Mouse (Mus musculus) Muller cell, postnatal 12 days (primary cell): Measurements from ENCODE around the gene Mymk.

Source experiments
- DNase-seq: peaks from one replicate; pipeline ENCODE4 v3.0.0-alpha.2; 2015; ENCODE audit errors: inconsistent ontology term

The Mymk gene

DNA sequence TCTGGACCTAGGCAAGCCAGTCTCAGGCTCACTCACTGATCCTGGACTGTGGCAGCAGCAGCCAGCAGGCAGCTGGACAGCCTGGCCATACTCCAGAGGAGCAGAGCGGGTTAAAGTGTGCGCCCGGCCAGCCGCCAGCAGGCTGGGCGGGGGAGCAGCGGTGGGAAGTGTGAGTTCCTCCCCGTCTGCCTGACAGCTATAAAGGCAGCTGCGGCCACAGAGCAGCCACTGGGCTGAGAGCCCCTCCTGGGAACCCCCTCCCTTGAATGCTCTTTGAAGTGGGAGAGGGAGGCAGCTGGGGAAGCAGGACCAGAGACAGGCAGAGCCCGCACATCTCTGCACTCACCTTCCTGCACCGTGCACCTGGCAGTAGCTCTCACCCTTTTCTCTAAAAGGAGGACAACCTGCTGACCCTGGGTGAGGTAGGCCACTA lies 7.2 kb upstream of the Mymk start, which contains the start of gene Adamtsl2:
Adamtsl2 (plus strand) TSS at position 228 of the 433 bp plus-strand sequence.
- peak; percentile 83 for DNase-seq

DNA sequence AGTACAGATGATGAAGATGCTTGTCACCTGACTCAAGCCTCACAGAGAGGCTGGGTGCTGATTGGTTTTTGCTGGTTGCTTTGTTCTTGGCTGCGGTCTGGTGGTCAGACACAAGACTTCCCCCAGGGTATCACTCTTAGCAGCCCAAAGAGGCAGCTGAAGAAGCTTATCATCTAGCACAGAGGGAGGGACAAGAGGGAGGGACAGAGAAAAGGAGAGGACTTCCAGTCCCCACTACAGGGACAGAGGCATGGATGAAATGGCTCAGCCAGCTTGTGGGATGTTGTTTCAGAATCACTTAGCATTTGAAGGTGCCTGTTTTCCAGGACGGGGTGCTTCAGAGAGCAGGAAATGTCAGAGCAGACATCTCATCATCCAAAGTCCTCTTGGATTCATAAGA lies 6.3 kb upstream of the Mymk start:
- no peak for DNase-seq

DNA sequence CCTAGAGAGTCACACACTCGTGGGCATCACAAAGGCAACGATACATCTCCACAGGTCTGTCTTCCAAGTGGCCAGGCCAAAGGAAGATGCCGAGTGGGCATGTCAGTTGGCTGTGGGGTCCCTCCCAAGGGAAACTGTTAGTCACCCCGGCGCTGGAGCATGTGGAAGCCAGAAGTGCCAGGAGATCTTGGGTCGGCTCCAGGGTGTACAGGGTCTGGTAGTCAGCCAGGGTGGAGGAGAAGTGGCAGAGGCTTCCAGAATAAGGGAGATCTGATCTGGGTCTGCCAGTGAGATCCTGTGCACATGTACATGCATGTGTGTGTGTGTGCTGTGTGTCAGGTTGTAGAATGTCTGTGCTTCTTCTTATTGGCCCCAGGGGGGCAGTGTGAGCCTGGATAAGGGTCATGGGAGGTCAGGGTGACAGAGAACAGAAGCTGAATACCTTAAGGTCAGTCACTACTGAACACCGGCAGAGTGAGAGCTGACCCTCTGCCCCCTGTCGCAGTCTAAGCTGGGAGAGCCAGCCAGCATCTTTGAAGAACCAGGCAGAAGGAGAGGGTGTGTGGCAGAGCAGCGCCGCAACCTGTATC lies 5.8 kb upstream of the Mymk start:
- DNase-seq, result peak; percentile 80

DNA sequence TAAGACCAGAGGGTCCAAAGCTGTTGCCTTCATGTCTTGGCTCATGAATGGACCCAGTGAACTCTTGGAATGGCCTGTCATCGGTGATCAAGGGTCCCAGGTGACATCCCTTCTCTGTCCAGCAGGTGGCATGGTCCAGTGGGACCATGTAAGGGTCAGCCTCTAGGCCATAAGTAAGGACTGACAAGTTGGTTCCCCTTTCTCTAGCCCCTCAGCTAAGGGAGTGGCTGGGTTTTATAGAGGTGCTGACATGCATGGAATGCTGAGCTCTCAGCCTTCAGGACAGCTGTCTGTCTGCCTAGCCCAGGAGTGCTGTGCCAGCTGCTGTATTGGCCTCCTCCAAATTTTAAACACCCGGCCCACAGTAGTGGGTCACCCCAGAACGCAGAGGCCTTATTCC lies 3.5 kb upstream of the Mymk start:
- DNase-seq, result no peak

DNA sequence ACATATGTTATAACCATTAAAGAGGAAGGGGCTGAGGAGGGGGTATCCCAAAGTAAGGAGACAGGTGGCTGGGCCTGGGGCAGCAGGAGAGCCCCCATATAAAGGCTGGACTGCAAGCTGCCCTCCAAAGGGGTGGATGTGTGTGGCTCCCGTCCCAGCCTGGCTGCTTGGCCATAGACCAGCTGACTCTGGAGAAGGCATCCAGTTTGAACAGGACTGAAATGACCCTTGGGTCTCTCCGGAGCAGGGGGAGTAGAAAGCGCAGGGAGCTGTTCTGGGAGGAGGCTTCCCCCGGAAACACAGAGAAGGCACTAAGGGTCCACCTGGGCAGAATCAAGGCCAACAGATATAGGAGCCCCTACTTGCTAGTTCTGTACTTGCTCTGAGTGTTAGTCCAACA lies 2.8 kb upstream of the Mymk start:
- no peak for DNase-seq

DNA sequence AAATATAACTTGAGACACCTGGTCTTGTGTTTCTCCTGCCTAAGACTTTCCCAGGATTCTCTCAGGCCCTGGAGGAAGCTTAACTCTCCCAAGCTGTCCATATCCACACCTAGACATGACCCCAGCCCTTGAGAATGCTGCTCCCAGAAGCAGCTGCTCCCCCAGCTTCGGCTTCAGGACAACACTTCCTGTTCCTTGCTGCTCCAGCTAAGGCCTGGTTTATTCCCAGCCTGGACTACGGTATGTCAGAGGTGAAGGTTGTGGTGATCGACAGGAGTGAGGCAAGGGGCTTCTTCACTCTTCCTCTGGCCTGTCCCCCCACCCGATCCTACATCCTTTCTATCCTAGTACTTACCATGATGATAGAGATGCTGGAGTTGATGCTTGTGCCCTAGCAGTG lies 1.4 kb upstream of the Mymk start:
- DNase-seq, result no peak

- peak; percentile 53 for DNase-seq
Measured at GRCm38 (mm10) chr2:27071137-27071536, 842 bp downstream of the Mymk start.

GRCm38 (mm10) chr2:27070247-27070813 lies 1.6 kb downstream of the Mymk start:
- no peak for DNase-seq

DNA sequence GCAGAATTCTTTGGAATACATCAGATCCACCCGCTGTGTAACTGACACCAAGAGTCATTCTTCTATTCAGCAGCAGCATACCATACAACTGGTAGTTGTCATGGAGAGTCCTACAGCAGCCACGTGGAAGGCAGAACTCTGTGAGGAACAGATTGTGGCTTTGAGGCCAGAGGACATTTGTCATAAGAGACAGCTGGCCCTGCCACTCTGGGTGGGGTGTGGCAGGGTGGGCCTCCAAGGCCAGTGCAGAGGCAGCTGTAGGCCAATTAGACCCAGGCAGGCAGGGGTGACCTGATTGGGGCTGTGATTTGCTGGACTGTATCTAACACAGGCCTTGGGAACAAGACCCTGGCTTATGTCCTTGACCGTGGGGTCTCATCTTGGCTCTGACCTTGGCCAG lies 2.3 kb downstream of the Mymk start:
- DNase-seq, result no peak

DNA sequence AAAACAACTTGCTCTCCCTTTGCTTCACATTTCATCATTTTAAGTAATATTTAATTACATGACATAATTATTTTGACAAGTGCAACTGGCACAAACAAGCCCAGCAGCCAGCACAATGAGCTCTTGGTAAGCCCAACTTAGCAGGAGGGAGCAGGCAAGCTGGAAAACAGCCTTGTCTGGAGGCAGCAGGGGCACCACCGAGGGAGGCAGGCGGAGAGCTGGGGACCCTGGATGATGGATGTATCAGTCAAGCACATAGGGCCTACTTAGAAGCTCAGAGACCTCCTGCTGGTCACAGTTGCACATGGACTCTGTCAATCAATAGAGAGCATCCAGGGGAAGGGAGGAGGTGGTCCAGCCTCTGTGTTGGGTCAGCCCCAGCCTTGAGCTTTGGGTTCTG lies 4.0 kb downstream of the Mymk start:
- DNase-seq, result no peak

DNA sequence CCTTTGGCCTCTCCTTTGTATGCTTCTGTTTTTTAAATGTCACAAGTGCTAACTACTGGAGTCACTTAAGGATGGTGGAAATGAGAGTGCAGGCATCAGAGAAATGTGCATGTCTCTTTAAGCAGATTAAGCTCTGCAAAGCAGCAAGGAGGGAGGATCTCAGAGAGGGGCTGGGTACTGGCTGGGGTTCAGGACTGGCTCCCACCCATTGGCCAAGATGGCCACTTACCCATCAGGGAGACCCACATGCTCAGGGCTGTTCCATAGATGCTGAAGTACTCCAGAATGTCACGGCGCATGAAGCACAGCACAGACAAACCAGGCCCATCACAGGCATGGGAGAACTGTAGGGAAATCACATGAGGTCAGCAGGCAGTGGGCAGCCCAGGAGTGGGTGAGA lies 4.9 kb downstream of the Mymk start:
- DNase-seq, result no peak

DNA sequence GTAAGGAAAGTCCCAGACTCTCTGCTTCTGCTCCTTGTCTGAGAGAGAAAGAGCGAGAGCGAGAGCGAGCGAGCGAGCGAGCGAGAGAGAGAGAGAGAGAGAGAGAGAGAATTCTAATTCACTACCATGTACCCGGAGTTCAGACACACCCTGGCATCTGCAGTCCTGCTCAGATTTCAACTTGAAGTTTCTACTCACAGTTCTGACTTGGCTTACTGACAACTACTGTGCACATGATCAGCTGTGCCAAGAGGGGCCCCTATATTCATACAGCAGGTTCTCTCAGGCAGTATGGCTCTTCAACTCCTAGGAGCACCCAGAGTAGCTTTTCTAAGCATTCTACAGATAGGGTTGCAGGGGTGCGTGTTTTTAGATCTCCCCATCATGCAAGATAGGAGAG lies 12.8 kb downstream of the Mymk start:
- no peak for DNase-seq

DNA sequence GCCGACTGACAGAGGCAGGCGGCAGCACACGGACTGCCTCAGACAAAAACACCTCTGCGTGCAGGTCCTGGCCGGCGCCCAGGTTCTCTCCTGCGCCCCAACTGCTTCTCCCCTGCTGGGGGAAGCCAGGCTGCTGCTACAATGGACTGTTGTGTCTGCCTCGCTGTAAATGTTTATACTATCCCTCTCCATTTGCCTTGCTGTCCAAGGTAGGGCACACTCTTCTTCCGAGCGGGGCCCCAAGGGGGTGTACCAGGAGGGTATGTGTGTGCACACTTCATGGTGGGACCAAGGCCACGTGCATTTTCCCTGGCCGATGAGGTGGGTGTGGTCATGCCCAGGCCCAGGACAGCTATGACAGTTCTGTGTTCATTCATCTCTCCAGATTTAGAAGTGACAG lies 13.2 kb downstream of the Mymk start:
- no peak for DNase-seq

DNA sequence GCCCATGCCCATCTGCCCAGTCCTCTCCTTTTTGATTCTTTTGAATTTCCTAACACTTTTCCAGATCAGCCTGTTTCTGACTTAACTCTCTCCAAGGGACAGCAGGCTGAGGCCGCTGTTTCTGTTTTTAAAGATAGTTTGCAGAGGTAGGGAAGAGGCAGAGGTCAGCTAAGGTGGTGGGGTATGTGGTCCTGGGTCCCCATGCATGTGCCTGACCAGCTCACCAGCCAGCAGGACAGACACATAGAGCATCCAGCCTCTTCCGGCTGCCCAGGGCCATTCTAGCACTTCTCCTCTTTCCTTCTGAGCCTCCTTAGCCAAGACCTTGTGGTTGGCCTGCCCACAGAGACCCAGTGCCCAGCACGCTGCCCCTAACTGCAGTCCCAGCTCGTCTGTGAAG lies 13.7 kb downstream of the Mymk start:
- DNase-seq, result no peak

GRCm38 (mm10) chr2:27049408-27049807 lies 22.6 kb downstream of the Mymk start:
- no peak for DNase-seq

DNA sequence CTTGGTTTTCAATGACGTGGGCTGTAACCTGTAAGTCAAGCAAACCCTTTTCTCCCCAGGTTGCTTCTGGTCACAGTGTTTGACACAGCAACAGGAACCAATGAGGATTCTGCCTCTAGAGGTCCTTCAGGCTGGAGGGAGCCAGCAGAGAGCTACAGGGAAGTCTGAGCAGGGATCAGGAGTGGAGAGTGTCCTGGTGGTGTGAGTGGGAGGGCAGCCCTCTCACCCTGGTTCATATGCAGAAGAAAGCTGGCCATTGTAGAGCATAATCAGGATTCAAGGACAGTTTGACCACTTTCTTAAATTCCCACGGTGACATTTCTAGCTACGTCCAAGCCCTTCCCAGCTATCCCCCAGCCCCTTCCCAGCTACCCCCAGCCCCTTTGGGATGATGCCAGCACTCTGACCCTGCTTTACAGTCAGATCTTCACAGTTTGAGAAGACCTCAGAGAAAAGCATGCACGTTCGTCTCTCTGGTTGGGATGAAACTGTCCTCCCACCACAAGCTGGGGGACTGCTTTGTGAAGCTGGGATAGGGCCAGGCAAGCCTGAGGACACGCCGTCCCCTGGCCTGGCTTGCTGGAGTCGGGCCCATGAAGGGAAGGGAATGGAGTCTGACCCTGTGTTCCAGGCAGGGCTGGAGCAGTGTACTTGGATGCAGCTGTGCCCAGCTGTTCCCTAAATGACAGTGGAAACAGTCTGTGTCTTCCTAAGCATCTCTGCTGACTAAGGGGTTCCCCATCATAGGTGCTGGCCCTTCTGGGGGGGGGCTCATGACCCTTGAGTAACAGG lies 25.8 kb downstream of the Mymk start:
- DNase-seq, result no peak

DNA sequence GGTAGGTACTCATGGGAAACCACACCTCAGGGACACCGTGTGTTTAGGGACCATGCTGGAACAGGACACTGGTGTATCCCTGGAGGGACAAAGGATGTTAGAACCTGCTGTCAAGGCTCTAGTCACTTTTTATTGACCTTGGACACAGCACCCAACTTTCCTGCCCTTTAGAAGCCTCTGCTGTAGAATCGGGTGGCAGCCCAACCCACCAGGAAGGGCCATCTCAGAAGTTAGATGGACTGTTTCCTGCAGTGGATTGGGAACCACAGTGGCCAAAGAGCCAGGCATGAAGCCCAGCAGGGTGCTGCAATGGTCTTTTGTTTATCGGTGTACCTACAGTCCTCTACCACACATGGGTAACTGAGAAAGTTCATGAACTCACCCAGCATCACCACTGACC lies 27.3 kb downstream of the Mymk start:
- DNase-seq, result no peak

DNA sequence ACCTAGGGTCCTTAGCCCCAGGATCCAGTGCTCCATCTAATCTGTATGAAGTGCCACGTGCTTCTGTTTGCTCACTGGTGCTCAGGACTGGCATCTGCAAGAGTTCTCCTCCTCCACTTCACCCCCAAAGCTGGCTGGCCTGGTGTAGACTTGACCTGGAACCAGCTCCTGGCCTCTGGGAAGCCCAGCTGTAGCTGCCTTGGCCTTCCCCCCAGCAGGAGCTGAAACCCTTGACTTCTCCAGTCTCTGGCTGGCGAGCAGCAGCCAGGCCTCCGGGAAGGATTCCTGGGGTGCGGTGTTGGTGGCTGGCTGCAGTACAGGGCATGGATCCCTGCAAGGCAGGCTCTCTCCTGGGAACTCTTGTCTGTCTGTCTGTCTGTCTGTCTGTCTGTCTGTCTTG lies 27.8 kb downstream of the Mymk start:
- no peak for DNase-seq

DNA sequence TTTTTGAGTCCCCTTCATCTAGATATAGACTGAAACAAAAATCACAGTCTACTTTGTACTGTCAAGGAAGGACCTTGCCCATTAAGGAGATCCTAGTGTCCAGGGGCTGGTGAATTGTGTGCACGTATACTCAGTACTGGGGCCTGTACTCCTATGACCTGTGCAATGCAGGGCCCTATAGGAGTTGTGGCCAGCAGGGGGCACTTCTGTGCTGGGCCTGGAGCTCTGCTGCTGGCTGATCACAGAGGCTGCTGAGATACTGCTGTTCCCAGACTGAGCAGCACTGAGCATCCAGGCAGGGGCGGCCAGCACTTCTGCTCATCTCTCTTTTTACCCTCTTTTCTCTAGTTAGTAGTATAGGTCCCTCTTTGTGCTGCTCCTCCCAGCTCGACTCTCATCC lies 28.5 kb downstream of the Mymk start:
- DNase-seq, result peak; percentile 56

DNA sequence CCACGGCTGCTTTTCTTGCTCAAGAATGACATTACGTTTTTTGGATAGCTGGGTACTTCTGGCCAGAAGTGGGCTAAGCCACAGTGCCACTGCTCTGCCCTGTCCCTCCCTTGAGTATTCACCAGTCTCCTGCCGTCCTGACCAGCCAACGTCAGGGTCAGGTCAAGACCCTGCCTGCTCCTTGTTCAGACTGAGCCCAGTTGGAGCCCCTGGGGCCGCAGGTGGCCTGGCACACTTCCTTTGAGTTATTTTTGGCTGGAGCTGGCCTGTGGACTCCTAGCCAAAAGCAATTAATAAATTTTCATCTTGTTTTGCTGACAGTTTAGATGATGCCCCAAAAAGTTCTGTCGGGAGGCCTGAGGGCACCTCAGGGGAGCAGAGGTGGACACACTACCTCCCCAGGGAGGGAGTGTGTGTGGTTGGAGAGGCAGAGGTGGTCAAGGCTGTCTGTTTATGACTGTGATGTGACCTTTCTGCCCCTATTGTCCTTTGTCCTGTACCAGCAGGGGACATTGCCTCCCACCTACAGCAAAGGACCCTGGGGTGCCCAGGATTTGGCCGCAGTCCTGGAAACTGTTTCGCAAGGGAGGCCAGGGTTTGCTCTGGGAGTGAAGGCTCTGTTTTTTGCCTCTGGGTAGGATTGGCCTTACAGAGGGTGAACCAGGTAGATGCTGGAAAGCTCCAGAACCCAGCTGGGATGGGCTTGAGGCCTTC lies 29.7 kb downstream of the Mymk start:
- DNase-seq, result peak; percentile 61

- no peak for DNase-seq
Measured at GRCm38 (mm10) chr2:27039286-27039685, 32.7 kb downstream of the Mymk start.

DNA sequence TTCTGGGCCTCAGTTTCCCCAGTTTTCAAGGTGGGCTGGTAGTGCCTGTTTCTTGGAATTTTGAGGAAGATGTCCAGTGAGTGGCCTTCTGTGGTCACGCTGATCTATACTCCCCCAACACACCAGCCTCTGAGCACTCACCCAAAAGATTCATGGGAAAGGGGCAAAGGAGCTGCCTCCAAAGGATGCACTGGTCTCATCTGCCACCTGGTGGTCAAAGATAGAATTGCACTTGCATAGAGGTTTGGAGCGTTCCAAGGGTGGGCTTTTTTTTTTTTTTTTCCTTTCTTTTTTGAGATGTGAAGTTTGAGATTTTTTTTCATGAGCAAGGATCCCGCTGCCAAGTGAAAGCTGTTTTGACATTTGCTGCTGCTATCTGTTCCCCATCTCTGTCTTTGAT lies 33.4 kb downstream of the Mymk start:
- peak; percentile 63 for DNase-seq

DNA sequence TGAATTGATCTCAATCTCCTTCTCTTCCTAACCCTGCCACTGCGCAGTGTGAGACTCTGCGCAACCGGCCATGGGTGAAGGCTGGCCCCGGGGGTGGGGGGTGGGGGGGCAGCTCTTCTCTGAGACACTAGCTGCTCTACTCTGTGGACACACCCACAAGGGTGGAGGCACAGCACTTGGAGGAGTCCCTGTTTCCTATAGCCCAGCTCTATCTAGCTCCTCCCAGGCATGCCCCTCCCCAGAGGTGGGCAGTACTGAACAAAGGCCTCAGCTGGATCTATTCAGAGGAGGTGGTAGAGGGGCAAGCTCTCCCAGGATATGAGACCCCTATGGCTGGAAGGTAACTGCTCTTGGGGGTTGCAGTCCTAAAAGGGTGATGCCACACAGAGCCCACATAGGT lies 35.0 kb downstream of the Mymk start:
- no peak for DNase-seq
